Mouse (Mus musculus): ENCODE results near the gene Prc1. TPM values are rescaled to one million over a fixed set of nuclear protein-coding genes. Genes with fewer than 3 reads are reported as not detected.

Gene Prc1
- polyA plus RNA-seq, 1 experiment from 2014 or later = 47.7 TPM

- WGBS = 62% methylated on average over 4 of the region's 4 CpGs
- no peak overlapping the region for H3K4me2 ChIP-seq (ENCODE audit: low read length)
- peaks cover 91% of the 10 kb centered on the region for H3K36me3 ChIP-seq (ENCODE audit: control insufficient read depth, insufficient read depth, low read length)
Observed at GRCm38 (mm10) chr7:80358039-80358438, 63.8 kb downstream of the Prc1 start.

GRCm38 (mm10) chr7:80360435-80360834 lies 66.2 kb downstream of the Prc1 start:
- H3K4me1 ChIP-seq (ENCODE audit: control insufficient read depth, insufficient read depth, low read length) = no peaks in the 10 kb centered on the region
- DNase-seq (no peak), ATAC-seq (ENCODE audit: low FRiP score, low TSS enrichment) (no peak)
- H3K4me3 ChIP-seq (replicated peaks; ENCODE audit: low read depth, low read length) = no peak overlapping the region
- H3K9ac ChIP-seq (replicated peaks; ENCODE audit: low read length) = no peak overlapping the region
- no peaks in the 10 kb centered on the region for H3K9me3 ChIP-seq (ENCODE audit: control insufficient read depth, low read length)
- no peak overlapping the region for H3K4me2 ChIP-seq (ENCODE audit: low read length)
- 74% methylated on average over 3 of the region's 3 CpGs for WGBS
- no peaks in the 10 kb centered on the region for H3K27me3 ChIP-seq (ENCODE audit: control insufficient read depth, insufficient read depth, low read length)
- H3K36me3 ChIP-seq (ENCODE audit: control insufficient read depth, insufficient read depth, low read length) = peaks cover 93% of the 10 kb centered on the region
- no peak overlapping the region for H3K27ac ChIP-seq (replicated peaks; ENCODE audit: low read depth, low read length)

More at GRCm38 (mm10) chr7:80358039-80358438, 63.8 kb downstream of the Prc1 start:
- Histone ChIP-seq H3K27me3 (ENCODE audit: control insufficient read depth, insufficient read depth, low read length) (no peaks in the 10 kb centered on the region), H3K4me1 (ENCODE audit: control insufficient read depth, insufficient read depth, low read length) (no peaks in the 10 kb centered on the region), H3K9ac (replicated peaks; ENCODE audit: low read length) (no peak overlapping the region), H3K27ac (replicated peaks; ENCODE audit: low read depth, low read length) (no peak overlapping the region), H3K4me3 (replicated peaks; ENCODE audit: low read depth, low read length) (no peak overlapping the region), H3K9me3 (ENCODE audit: control insufficient read depth, low read length) (no peaks in the 10 kb centered on the region)
- no peak for DNase-seq
- no peak for ATAC-seq (ENCODE audit: low FRiP score, low TSS enrichment)

- H3K27ac ChIP-seq (replicated peaks; ENCODE audit: low read depth, low read length) = no peak overlapping the region
- H3K36me3 ChIP-seq (ENCODE audit: control insufficient read depth, insufficient read depth, low read length) = peaks cover 73% of the 10 kb centered on the region
- H3K4me1 ChIP-seq (ENCODE audit: control insufficient read depth, insufficient read depth, low read length) = peaks cover 14% of the 10 kb centered on the region
- H3K4me2 ChIP-seq (ENCODE audit: low read length) = no peak overlapping the region
- WGBS = 88% methylated on average over 2 of the region's 2 CpGs
- no peaks in the 10 kb centered on the region for H3K9me3 ChIP-seq (ENCODE audit: control insufficient read depth, low read length)
- no peak for DNase-seq
- no peak overlapping the region for H3K9ac ChIP-seq (replicated peaks; ENCODE audit: low read length)
- ATAC-seq (ENCODE audit: low FRiP score, low TSS enrichment) = no peak
- no peaks in the 10 kb centered on the region for H3K27me3 ChIP-seq (ENCODE audit: control insufficient read depth, insufficient read depth, low read length)
- H3K4me3 ChIP-seq (replicated peaks; ENCODE audit: low read depth, low read length) = no peak overlapping the region
Observed at GRCm38 (mm10) chr7:80365759-80366158, 71.5 kb downstream of the Prc1 start.

Other genes starting within 250 kb of the Prc1 start
- 203 and 232 TPM in 2 replicates for gene Idh2, start 179.1 kb upstream of the Prc1 start, polyA plus RNA-seq (2014; fragmentation: Nextera tagmentation; extraction: Ambion mirVana)
- gene Sema4b, start 107.6 kb upstream of the Prc1 start, polyA plus RNA-seq (2014; fragmentation: Nextera tagmentation; extraction: Ambion mirVana) = 19.8 and 21.9 TPM in 2 replicates
- gene Cib1, start 61.6 kb upstream of the Prc1 start, polyA plus RNA-seq (2014; fragmentation: Nextera tagmentation; extraction: Ambion mirVana) = 24.2 and 26.7 TPM in 2 replicates
- gene Gdpgp1, start 61.6 kb upstream of the Prc1 start, polyA plus RNA-seq (2014; fragmentation: Nextera tagmentation; extraction: Ambion mirVana) = 4.0 TPM in 2 replicates
- gene Ttll13, start 48.1 kb upstream of the Prc1 start, polyA plus RNA-seq (2014; fragmentation: Nextera tagmentation; extraction: Ambion mirVana) = 1.2 and 2.2 TPM in 2 replicates
- 67.3 and 70.8 TPM in 2 replicates for gene Ngrn, start 33.2 kb upstream of the Prc1 start, polyA plus RNA-seq (2014; fragmentation: Nextera tagmentation; extraction: Ambion mirVana)
- gene Vps33b, start 24.8 kb upstream of the Prc1 start, polyA plus RNA-seq (2014; fragmentation: Nextera tagmentation; extraction: Ambion mirVana) = 18.8 and 21.9 TPM in 2 replicates
- gene Rccd1, start 30.0 kb downstream of the Prc1 start, polyA plus RNA-seq (2014; fragmentation: Nextera tagmentation; extraction: Ambion mirVana) = 14.6 and 16.5 TPM in 2 replicates
- gene Unc45a, start 46.6 kb downstream of the Prc1 start, polyA plus RNA-seq (2014; fragmentation: Nextera tagmentation; extraction: Ambion mirVana) = 42.7 and 43.7 TPM in 2 replicates
- 28.7 and 34.8 TPM in 2 replicates for gene Hddc3, start 48.7 kb downstream of the Prc1 start, polyA plus RNA-seq (2014; fragmentation: Nextera tagmentation; extraction: Ambion mirVana)
- 18.1 and 19.5 TPM in 2 replicates for gene Man2a2, start 76.9 kb downstream of the Prc1 start, polyA plus RNA-seq (2014; fragmentation: Nextera tagmentation; extraction: Ambion mirVana)
- gene Fes, start 93.5 kb downstream of the Prc1 start, polyA plus RNA-seq (2014; fragmentation: Nextera tagmentation; extraction: Ambion mirVana) = 1.6 and 3.2 TPM in 2 replicates
- 4.6 and 4.9 TPM in 2 replicates for gene Furin, start 111.0 kb downstream of the Prc1 start, polyA plus RNA-seq (2014; fragmentation: Nextera tagmentation; extraction: Ambion mirVana)
- gene Blm, start 240.7 kb downstream of the Prc1 start, polyA plus RNA-seq (2014; fragmentation: Nextera tagmentation; extraction: Ambion mirVana) = 7.5 and 12.9 TPM in 2 replicates